Mouse (Mus musculus) heart, postnatal 10 days (tissue): Measurements from ENCODE around the gene Il15ra. TPM values are rescaled to one million over a fixed set of nuclear protein-coding genes. Genes with fewer than 3 reads are reported as not detected.
"Not testable (repeated sequence)": the region's sequence is repeated elsewhere in the genome, so short reads cannot be mapped to it uniquely, and the experiment has no call there.

Experiments used
- DNase-seq, 2 experiments: peaks; one replicate each; pipeline ENCODE4 v3.0.0; 2021
- intact Hi-C: fragments of 180-260 bp; cut with DNase I; formaldehyde crosslinking; loops from one replicate; pipeline ENCODE4 v1.15.1; 2025
- total RNA-seq, 2 experiments: library from RNA; stranded (reverse); gene quantifications; 2 replicates each; pipeline ENCODE4 v1.2.3; 2021

Il15ra gene
- total RNA-seq, 2 experiments from 2014 or later = 24.6 to 31.6 TPM

DNA sequence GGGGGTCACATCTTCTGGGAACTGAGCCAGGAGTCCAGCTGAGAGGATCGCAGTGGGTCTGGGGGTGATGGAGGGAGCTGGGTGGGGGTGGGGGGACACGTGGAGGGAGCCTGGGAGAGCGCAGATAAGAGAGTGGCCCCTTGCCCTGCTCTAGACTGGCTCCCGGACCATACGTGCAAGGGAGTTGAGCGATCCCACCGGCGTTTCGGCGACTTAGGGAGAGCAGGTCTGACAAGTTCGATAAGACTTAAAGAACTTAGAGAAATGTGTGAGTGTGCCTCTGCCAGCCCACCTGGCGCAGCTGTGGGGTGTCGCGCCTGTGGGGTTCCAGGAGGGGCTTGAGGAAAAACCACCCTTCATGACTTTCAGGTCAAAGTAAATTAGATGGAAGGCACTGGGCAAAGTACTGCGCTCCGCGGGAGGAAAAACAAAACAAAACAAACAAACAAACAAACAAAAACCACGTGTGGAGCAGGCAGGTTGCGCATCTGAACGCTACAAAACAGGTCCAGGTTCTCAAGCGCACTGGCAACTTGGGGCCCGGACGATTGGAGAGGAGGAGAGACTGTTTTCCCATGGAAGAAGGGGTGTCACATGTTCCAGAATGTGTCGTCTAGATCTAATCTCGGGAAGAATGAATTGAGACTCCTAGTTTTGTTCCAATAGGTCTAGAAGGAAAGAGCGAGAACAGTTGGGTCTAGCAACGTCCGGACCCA is 1.1 kb downstream of the Il15ra start:
- intact Hi-C loops = loop anchor here (5.0 kb wide), 1 partner anchor 104 kb away; the partner anchor contains the start of gene Rbm17
- DNase-seq = peak; percentile 14 to 16

DNA sequence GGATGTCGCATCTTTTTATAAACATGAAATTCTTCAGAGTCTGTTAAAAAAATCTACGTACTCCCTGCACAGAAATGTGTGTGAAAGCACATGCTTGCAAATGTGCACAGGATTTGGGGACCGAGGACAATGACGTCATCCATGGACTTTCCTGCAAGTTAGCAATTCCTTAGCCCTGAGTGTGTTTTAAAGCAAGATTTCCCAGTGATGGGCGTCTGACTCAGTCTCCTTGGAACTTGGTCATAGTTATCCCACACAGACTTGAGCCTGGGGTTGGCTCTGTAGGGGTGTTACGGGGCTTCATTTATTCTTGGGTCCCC is 1.6 kb downstream of the Il15ra start:
- intact Hi-C loops = loop anchor here (5.0 kb wide), 1 partner anchor 104 kb away; the partner anchor contains the start of gene Rbm17

DNA sequence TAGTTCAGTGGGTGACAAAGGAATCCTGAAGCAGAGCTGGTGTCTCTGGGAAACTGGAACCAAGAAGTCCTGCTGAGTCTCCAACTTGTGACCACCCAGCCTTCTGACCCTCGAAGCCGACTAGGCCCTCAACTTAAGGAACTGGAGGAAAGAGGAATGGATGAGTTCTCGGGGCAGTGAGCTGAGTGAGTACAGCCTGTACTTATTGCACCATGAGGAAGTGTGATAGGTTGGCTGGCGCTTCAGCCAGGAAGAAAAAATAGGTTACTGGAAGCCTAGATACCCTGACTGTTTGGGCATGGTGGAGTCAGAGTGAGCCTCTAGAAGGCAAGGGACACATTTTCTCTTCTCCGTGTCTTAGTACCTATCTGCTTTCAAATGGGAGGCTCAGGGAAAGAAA is 3.4 kb downstream of the Il15ra start:
- no peak for DNase-seq
- intact Hi-C loops = loop anchor here (5.0 kb wide), 1 partner anchor 106 kb away; the partner anchor contains the start of gene Rbm17

More for the DNA sequence above, 1.6 kb downstream of the Il15ra start:
- DNase-seq = no peak

DNA sequence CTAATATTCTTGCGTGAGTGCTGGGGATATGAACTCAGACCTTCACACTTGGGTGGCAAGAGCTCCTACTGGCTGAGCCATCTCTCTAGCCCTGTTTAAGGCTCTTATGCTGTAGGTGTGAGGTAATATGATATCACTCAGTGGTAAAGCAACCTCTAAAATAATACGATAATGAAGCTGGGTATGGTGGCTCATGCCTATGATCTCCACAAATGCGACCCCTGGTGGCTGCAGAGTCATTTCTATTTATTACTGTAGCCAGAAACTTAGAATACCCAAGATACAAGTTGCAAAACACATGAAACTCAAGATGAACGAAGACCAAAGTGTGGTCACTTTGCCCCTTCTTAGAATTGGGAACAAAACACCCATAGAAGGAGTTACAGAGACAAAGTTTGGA is 5.0 kb downstream of the Il15ra start:
- peak in 1 of 2 experiments; percentile 46 for DNase-seq
- intact Hi-C loops = not testable (repeated sequence)

DNA sequence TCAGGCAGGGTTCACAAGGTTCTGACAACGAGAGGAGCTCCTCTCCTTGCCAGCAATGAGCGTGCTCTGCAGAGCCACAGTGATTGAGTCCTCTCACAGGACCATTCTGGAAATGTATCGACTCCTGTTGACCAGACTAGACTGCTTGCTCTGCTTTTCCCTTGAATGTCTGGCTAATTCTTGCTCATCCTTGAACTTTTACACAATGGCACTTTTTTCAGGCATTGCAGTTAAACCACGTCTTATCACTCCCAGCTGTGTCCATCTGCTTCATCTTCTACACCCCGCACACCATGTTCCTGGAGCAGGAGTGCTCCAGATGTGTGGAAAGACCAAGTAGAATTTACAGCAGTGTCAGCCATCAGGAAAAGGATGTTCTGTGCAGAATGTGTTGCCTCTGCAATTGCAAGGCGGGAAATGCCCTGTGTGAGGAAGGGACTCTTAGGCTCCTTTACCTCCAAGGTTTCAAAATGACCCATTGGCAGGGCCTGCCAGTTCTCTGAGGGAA is 7.4 kb downstream of the Il15ra start:
- DNase-seq = peak; percentile 21 to 22
- intact Hi-C loops = no loop called here

DNA sequence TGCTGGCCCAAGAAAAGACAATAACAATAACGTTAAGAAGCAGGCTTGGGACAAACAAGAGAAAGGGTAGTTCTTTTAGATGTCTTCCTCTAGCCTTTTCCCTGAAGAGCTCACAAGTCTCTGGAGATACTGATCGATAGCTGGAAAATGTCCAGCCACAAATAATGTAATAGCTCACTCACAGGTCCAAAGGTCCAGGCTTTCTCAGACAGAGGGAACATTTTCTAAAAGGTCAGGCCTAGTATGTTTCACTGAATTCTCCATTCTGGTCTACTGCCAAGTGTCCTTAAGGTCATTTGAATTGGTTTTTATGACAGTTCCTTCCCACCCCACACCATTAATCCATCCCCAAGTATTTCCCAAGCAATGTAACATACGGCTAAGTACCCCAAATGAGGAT is 7.9 kb downstream of the Il15ra start:
- intact Hi-C loops = no loop called here

DNA sequence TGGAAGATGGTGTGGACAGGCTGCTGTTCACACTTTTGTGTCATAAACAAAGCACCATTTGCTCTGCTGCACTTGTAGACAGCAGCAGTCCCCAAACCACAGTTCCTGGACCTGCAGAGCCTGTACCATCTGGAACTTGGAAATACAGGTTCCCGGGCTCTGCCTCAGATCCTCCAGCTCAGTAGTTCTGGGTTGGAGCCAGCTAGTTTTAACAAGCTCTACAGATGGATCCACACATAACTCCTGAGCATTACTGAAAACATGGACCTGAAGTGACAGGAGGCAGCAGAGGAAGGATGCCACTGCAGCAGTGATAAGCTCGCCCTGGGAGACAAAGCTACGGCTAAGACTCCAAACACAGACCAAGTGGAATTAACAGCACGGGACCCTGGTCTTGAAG is 9.4 kb downstream of the Il15ra start:
- intact Hi-C loops = no loop called here

More for the DNA sequence above, 7.9 kb downstream of the Il15ra start:
- DNase-seq = no peak

DNA sequence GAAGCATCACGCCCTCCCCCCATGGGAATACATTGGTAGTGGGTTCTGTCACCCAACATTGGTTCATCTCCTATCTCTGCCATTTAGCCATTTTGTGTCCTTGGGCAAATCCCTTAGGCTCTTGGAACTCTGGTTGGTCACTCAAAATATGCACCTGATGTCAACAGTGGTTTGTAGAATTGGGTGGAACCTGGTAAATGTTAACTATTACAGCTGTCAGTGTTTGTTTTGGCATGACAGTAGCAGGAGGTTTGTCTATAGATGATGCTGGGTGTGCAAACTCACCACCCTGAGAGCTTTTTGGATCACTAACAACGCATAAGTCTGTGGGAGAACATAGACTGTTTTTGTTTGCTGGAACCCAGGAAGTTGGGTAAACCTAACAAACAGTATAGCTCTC is 13.5 kb downstream of the Il15ra start:
- intact Hi-C loops = no loop called here

More for the DNA sequence above, 9.4 kb downstream of the Il15ra start:
- no peak for DNase-seq

DNA sequence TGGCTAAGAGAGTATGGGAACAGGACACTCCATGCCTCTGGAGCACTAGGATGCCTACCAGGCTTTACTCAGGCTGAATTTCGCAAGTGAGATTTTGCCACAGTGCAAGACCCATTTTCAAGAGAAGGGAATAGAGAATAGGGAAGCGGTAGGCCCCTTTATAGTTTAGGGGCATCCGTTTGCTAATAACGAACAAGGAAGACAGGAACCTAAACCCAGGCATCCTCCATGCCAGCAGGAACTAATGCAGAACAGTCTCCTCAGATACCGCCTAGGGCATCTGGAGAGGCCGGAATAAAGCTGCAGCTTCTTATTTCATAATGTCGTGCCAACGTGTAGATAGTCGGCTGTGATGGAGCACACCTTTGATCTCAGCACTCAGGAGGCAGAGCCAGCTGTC is 17.5 kb downstream of the Il15ra start:
- no peak for DNase-seq
- intact Hi-C loops = no loop called here

More for the DNA sequence above, 13.5 kb downstream of the Il15ra start:
- DNase-seq = no peak

DNA sequence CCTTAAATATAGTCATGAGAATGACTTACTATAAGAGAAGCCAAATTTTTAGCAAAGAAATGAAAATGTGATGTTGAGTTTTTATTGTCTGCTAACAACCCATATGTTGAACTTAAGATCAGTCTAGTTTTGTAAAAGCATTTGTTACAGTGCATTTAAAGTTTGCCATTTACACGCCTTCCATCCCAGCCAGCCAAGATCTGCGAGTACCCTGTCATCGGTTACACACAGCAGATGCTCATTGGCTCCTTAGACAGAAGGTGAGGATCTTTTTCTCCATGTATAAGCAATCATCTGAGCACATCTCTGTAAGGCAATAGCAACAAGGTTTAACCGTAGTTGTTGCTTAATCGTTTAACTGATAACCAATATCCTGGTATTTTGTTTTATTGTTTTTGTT is 22.5 kb downstream of the Il15ra start:
- no peak for DNase-seq
- intact Hi-C loops = no loop called here

DNA sequence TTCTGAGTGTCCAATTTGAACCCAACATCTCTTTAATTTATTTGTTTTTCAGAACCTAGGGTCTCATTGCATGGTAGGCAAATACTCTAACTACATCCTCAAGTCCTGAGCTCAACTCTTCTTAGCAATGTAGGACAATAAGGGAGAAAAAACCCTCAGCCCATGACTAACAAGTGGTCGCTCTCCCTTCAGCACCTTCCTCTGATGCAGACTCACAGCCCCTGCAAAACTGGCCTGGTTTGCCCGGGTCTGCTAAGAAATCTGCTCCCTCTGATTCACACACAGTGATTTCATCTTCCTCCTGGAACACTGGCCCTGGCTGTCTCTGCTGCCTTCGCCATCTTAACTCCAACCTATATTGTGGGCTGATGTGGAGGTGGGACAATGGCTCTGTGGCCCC is 24.0 kb downstream of the Il15ra start:
- no peak for DNase-seq
- intact Hi-C loops = no loop called here

DNA sequence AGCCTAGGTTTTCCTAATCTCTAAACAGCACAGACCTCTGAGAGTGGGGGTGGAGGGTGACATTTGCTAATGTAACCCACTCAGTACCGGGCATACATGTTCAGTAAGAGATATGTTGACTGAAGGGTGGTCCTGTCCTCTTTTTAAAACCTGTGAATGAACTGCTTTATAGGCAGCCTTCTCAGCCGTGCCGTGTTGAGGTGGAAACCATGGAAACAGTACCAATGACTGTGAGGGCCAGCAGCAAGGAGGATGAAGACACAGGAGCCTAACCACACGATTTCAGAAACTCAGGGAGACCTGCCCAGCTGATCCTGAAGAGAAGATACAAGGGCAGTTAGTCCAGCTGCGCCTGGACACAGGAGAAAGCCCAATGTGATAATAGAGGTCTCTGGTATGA is 27.9 kb downstream of the Il15ra start:
- no peak for DNase-seq
- intact Hi-C loops = no loop called here

DNA sequence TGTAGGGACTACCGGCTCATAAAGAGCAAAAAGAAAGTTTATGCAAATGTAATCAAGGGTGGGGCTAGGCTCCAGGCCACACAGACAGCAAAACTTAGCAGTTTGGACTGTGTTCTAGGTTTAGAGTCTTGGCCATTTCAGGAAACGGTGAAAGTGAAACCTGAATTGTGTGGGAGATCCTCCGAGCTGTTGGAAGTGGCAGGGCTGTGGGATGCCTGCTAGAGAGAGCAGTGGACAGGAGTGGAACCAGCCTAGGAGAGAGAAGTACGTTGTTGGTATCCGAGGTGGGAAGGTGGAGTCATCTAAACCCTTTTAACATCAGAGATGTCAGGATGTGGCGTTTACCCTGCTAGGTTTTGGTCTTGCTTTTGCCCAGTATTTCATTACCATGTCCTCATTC is 30.8 kb downstream of the Il15ra start:
- no peak for DNase-seq
- intact Hi-C loops = no loop called here

DNA sequence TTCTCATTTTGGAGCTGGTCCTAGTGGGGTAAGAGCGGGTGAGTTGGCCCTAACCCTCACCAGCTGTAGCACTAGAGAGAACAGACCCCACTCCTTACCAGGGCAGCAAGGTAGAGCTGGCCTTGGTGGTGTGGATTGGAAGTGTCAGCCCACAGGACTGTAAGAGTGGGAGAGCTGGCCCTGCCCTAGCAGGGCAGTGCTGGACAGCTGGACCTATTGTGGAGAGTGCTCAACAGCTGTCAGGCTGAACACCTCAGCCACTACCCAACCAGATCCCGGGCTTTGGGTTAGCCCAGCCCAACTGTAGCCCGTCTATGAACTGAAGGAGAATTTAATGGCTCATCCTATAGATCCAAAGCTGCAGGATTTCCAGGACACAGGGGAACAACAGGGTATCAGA is 33.7 kb downstream of the Il15ra start:
- DNase-seq = no peak
- intact Hi-C loops = no loop called here

DNA sequence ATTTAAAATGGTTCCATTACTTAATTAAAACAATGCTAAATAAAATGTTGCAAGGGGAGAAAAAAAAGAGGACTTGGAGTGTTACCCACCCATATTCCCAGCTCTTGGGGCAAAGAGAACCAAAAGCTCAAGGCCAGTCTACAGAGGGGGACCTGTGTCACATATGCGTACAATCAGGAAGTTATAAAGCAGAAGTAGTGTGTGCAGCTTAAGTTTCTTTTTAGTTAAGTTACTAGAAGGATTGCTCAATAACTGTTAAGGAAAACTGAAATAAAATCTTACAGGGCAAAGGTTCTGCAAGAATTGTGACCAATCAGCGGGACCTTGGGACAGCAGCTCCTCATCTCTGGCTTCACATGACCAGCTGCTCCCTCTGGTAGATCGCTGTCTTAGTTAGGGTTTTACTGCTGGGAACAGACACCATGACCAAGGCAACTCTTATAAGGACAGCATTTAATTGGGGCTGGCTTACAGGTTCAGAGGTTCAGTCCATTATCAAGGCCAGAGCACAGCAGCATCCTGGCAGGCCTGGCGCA is 34.5 kb downstream of the Il15ra start:
- intact Hi-C loops = no loop called here
- no peak for DNase-seq

DNA sequence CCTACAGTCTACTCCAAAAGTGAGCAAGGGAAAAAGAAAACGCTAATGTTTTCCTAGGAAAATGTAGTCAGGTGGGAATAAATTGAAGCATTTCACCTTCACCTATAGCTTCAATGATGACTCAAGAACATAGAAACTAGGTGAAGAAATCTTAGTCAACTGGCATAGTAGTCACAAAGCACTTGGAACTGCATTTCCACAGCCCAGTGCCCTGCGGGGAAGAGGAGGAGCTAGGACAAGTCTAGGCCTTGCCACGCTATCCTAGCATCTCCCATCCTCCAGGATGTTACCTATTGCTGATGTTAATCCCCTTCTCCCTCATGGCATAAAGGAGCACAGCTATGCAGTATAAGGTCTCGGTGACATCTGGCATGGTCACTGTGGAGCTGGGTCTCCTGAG is 57.5 kb downstream of the Il15ra start:
- DNase-seq = no peak
- intact Hi-C loops = no loop called here

DNA sequence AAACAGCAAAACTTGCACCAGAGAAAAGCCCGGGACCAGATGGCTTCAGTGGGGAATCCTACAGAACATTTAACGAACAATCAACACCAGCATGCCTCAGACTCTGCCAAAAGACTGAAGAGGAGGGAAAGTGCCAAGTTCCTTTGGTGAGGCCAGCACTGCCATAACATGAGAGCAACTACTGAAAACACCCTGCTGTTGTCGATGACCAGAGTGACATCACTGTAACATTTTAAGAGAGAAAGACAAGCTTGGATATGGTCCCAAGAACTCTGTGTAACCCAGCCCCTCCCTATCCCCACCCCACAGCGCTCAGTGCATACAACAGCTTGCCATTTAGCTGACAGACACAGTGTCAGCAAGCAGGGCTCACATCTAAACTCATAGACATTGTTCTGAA is 60.6 kb downstream of the Il15ra start:
- intact Hi-C loops = no loop called here
- DNase-seq = peak; percentile 40 to 65

DNA sequence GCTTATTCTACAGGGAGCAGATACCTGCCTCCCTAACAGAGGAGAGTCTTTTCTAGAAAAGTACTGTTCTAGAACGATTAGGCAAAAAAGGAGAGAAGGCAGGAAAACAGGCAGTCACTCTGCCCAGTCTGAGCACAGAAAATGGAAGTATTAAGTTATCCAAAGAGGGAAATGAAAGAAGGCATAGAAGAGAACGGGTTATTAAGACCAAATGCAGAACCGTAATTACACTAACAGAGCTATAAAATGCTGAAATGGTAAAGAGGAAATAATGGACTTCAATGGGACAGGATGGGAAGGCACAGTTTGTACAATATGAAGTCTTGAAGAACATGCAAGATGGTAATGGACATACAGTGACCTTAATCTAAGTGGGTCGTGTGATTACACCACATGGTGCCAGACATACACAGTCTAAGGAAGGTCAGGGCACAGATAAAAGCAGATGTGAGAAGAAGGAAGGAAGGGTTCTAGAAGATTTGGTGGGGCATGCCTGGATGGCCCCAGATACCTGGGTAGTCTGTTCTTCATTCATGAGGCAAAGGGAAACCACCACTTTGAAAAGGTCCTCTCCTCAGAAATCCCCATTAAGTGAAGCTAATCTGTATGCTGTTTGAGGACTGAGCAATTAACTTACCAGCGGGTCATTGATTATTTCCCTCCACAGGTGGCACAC is 61.5 kb downstream of the Il15ra start:
- no peak for DNase-seq
- intact Hi-C loops = no loop called here

DNA sequence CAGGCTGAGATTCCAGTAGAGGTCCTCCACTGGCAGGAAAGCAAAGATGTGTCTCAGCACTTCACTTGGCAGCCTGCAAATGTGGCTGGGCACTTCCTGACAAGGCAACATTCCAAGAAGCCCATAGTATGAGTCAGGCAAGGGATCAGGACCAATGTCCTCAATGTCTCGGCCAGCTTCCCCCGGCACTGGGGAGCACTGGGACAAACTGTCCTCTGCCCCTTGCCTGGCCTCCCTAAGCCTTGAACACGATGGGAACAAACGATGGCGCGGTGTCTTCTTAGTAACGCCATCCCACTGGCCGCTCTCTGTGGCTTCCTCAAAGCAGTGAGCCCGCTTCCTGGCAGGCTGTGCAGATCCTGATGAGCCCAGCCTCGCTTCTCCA is 62.1 kb downstream of the Il15ra start:
- intact Hi-C loops = no loop called here
- DNase-seq = peak in 1 of 2 experiments; percentile 10

DNA sequence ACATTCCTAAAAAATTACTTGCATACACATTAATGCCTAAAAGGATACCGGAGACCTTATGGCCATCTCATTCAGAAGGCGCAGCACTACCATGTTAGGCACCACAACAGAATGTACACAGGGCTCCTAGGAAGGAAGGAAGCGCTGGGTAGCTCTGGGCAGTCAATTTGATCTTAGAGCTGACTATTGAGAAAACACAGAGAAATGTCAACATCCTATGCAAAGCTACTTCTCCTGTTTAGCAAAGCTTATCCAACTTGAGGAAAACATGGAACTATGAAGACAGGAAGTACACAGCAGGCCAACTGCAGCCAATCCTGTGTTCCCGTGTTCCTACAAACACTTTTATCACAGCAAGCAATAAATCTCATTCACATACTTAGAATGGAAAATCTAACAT is 66.6 kb downstream of the Il15ra start:
- DNase-seq = no peak
- intact Hi-C loops = no loop called here

DNA sequence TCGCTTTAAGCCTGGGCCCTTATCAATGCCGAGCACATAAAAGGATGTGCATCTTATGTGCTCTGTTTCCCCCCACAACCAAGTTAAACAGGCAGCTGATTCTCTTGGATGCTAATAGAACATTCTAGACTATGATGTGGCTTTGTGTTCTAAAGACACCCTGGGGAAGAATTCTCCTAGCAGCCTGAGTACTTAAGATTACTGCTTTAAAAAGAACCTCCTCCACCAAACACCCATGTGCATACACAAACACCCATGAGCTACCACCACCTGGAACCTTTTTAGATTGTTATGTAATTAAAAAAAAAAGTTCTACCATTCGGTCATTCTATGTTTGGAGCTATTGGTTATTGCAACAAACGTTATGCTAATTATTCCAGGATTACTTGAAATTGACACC is 67.3 kb downstream of the Il15ra start:
- DNase-seq = no peak
- intact Hi-C loops = no loop called here

DNA sequence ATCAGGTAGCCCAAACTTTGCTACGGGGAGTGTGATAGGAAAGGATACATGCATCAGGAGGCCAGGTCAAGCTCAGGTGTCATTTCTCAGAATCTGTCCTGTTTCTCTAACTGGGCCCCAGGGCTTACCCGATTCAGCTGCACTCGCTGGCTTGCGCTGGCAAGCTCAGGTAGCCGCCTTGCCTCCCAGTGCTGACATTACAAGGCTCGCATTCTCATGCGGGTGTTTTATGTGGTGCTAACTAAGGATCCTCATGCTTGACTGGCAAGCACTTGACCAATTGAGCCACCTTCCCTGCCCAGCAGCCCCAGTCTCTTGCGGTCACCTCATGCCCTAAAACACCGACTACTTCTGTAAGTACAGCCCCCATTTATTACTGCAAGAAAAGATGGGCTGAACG is 69.3 kb downstream of the Il15ra start:
- DNase-seq = no peak
- intact Hi-C loops = no loop called here
